Mouse (Mus musculus) bone marrow, adult 2 months (tissue): ENCODE results near the gene Tmx4.

ENCODE experiments used
- CTCF ChIP-seq: fragments of 200-500 bp; IDR thresholded peaks from 2 replicates; pipeline ENCODE4 v1.5.1; 2011; ENCODE audit warnings: low read length, control low read depth; ENCODE audit not compliant: control insufficient read depth, insufficient read depth
- POLR2A ChIP-seq: fragments of 200-500 bp; IDR thresholded peaks from 2 replicates; pipeline ENCODE4 v1.6.1; 2011; ENCODE audit warnings: low read depth, mild to moderate bottlenecking, control low read depth, low read length, borderline replicate concordance; ENCODE audit not compliant: control insufficient read depth

- TF ChIP-seq CTCF (no peak), POLR2A (no peak)
These were observed 89.7 kb downstream of the Tmx4 start, which contains the start of gene Hao1 for GRCm38 (mm10) chr2:134554221-134554727.
